Mouse (Mus musculus) kidney, embryonic 16.5 days (tissue): ENCODE results near the gene Cars2. TPM values are rescaled to one million over a fixed set of nuclear protein-coding genes. Genes with fewer than 3 reads are reported as not detected.

Source experiments
- ATAC-seq: fragments of 200-750 bp; cut with Nextera tagmentation; 2 replicates; pipeline ENCODE4 v1.8.0; 2017; ENCODE audit warnings: moderate TSS enrichment; ENCODE audit not compliant: low FRiP score, low TSS enrichment
- H3K27ac ChIP-seq: fragments of 300-500 bp; sonication (generic); 2 replicates; pipeline ENCODE4 v1.5.1; 2014; ENCODE audit warnings: low read length
- H3K27me3 ChIP-seq: fragments of 300-500 bp; sonication (generic); 2 replicates; pipeline ENCODE4 v1.6.1; 2014; ENCODE audit warnings: low read length, control low read depth, mixed read lengths; ENCODE audit not compliant: insufficient read depth
- H3K36me3 ChIP-seq: fragments of 300-500 bp; sonication (generic); 2 replicates; pipeline ENCODE4 v1.6.1; 2014; ENCODE audit warnings: low read length, control low read depth, mixed read lengths; ENCODE audit not compliant: insufficient read depth
- H3K4me1 ChIP-seq: fragments of 300-500 bp; sonication (generic); 2 replicates; pipeline ENCODE4 v1.6.1; 2014; ENCODE audit warnings: low read length, control low read depth, mixed read lengths; ENCODE audit not compliant: insufficient read depth
- H3K4me2 ChIP-seq: fragments of 300-500 bp; sonication (generic); replicated peaks from 2 replicates; pipeline ENCODE4 v1.6.1; 2014; ENCODE audit warnings: low read depth, low read length
- H3K4me3 ChIP-seq: fragments of 300-500 bp; sonication (generic); 2 replicates; pipeline ENCODE4 v1.5.1; 2014; ENCODE audit warnings: mild to moderate bottlenecking, low read length
- H3K9ac ChIP-seq: fragments of 300-500 bp; sonication (generic); replicated peaks from 2 replicates; pipeline ENCODE4 v1.6.1; 2014; ENCODE audit warnings: low read length
- H3K9me3 ChIP-seq: fragments of 300-500 bp; sonication (generic); 2 replicates; pipeline ENCODE4 v1.6.1; 2016; ENCODE audit warnings: low read length, control low read depth
- WGBS: fragments of 180-500 bp; shearing (Covaris S2); extraction: QIAGEN DNeasy Blood & Tissue Kit; methylation state at CpG from one replicate; pipeline ENCODE4 v1.1.7; 2014; 5-methylcytosine and 5-hydroxymethylcytosine counted together
- polyA plus RNA-seq: library from polyadenylated mRNA; unstranded; fragments of >200 nt; fragmentation: Nextera tagmentation; extraction: Ambion mirVana; gene quantifications from 2 replicates; pipeline ENCODE4 v1.2.1, GENCODE M21; 2015

The Cars2 gene
- polyA plus RNA-seq, 1 experiment from 2014 or later, result 27.0 TPM

DNA sequence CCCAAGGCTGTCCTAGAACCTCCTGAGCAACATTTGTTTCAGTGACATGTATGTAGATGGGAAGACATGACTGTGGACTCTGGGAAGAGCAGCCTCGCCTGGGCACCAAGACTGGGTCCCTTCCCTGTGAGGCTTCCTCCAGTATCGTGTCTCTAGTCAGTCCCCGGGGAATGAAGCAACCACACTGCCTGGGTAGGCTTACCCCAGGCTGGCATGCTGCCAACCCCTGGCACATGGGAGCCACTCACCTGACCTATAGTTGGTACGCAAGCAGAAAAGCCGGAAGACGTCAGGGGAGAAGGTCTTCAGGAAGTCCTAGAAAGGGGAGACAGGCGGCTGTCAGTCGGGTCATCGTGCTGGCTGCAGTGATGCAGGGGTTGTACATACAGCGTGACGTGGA, 31.9 kb downstream of the Cars2 start:
- Histone ChIP-seq H3K4me3 (no peak overlapping the region), H3K9ac (no peak overlapping the region), H3K4me2 (no peak overlapping the region), H3K27ac (no peak overlapping the region), H3K9me3 (no peaks in the 10 kb centered on the region), H3K36me3 (peaks cover 38% of the 10 kb centered on the region), H3K27me3 (no peaks in the 10 kb centered on the region), H3K4me1 (no peaks in the 10 kb centered on the region)
- WGBS, result 90% methylated on average over 11 of the region's 11 CpGs
- no peak for ATAC-seq

- H3K36me3 ChIP-seq, result peaks cover 44% of the 10 kb centered on the region
- 81% methylated on average over 6 of the region's 6 CpGs for WGBS
These were observed 32.6 kb downstream of the Cars2 start for GRCm38 (mm10) chr8:11518056-11518396.

GRCm38 (mm10) chr8:11517366-11518055, 33.1 kb downstream of the Cars2 start:
- 83% methylated on average over 16 of the region's 16 CpGs for WGBS
- Histone ChIP-seq H3K9me3 (no peaks in the 10 kb centered on the region), H3K4me3 (no peak overlapping the region), H3K36me3 (peaks cover 49% of the 10 kb centered on the region), H3K4me2 (no peak overlapping the region), H3K27me3 (no peaks in the 10 kb centered on the region), H3K9ac (no peak overlapping the region), H3K27ac (no peak overlapping the region), H3K4me1 (no peaks in the 10 kb centered on the region)
- ATAC-seq, result no peak

More at GRCm38 (mm10) chr8:11518056-11518396, 32.6 kb downstream of the Cars2 start:
- Histone ChIP-seq H3K27ac (no peak overlapping the region), H3K4me3 (no peak overlapping the region), H3K9ac (no peak overlapping the region), H3K9me3 (no peaks in the 10 kb centered on the region), H3K27me3 (no peaks in the 10 kb centered on the region), H3K4me2 (no peak overlapping the region), H3K4me1 (no peaks in the 10 kb centered on the region)
- no peak for ATAC-seq

DNA sequence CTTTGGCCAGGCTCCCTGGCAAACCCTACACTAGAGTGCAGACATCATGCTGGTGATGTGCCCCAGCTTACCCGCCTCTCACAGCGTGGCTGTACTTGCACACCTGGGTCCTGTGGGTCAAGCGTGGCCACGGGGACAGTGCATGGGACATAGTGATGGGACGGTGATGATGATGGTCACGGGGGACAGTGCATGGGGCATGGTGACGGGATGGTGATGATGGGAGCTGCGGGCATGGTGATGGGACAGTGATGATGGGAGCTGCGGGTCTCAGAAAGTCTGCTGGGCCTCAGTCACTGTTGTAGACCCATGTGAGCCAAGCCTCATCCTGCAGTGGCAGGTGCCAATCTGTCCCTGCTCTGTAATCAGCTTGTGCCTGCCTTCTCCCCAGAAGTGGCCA, 34.3 kb downstream of the Cars2 start:
- ATAC-seq, result no peak
- H3K4me3 ChIP-seq, result no peak overlapping the region
- no peak overlapping the region for H3K27ac ChIP-seq
- peaks cover 55% of the 10 kb centered on the region for H3K36me3 ChIP-seq
- H3K27me3 ChIP-seq, result no peaks in the 10 kb centered on the region
- 92% methylated on average over 9 of the region's 9 CpGs for WGBS
- no peaks in the 10 kb centered on the region for H3K4me1 ChIP-seq
- no peak overlapping the region for H3K9ac ChIP-seq
- H3K9me3 ChIP-seq, result no peaks in the 10 kb centered on the region
- H3K4me2 ChIP-seq, result no peak overlapping the region

DNA sequence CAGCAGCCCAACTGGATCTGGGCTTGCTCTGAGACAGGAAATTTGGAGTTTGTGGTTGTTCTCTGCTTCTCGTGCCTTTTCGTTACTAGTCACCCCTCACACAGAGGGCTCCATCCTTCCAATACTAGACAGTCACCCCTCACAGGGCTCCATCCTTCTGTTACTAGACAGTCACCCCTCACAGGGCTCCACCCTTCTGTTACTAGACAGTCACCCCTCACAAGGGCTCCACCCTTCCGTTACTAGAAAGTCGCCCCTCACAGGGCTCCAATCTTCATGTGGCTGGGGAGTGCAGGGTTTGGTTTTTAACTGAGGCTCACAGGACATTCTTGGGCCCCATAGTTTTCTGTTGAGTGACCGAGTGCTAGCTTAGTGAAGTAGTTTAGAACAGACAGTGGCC, 37.3 kb downstream of the Cars2 start:
- H3K36me3 ChIP-seq, result peaks cover 79% of the 10 kb centered on the region
- no peak overlapping the region for H3K27ac ChIP-seq
- whole genome bisulfite sequencing, result 90% methylated on average over 5 of the region's 5 CpGs
- H3K27me3 ChIP-seq, result no peaks in the 10 kb centered on the region
- H3K9me3 ChIP-seq, result no peaks in the 10 kb centered on the region
- no peak overlapping the region for H3K4me3 ChIP-seq
- no peak overlapping the region for H3K9ac ChIP-seq
- H3K4me1 ChIP-seq, result no peaks in the 10 kb centered on the region
- H3K4me2 ChIP-seq, result no peak overlapping the region
- no peak for ATAC-seq

DNA sequence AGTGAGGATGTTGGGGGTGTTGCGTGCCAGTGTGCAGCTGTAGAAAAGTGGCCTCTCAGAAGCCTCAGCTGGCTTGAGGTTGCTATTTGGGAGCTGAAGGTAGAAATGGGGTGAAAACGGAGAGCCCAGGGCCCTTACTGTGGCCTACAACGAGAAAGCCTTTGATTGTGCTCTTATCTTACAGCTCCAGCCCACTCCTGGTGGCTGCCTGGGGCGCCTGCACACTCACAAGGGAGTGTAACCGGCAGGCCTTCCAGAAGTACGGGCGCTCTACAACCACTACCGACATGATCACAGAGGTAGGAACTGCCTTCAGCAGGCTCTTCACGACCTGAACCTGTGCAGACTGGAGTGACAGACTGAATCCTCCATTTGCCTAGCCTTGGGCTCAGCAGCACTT, 37.9 kb downstream of the Cars2 start:
- Histone ChIP-seq H3K4me2 (no peak overlapping the region), H3K4me3 (no peak overlapping the region), H3K9me3 (no peaks in the 10 kb centered on the region), H3K36me3 (peaks cover 79% of the 10 kb centered on the region), H3K9ac (no peak overlapping the region), H3K27me3 (no peaks in the 10 kb centered on the region), H3K27ac (no peak overlapping the region), H3K4me1 (no peaks in the 10 kb centered on the region)
- ATAC-seq, result no peak
- 90% methylated on average over 9 of the region's 9 CpGs for WGBS

GRCm38 (mm10) chr8:11510971-11511370, 39.6 kb downstream of the Cars2 start:
- no peaks in the 10 kb centered on the region for H3K4me1 ChIP-seq
- no peak overlapping the region for H3K4me2 ChIP-seq
- WGBS, result 90% methylated on average over 5 of the region's 5 CpGs
- no peak overlapping the region for H3K4me3 ChIP-seq
- H3K36me3 ChIP-seq, result peaks cover 80% of the 10 kb centered on the region
- no peaks in the 10 kb centered on the region for H3K9me3 ChIP-seq
- no peak overlapping the region for H3K9ac ChIP-seq
- no peak overlapping the region for H3K27ac ChIP-seq
- no peak for ATAC-seq
- H3K27me3 ChIP-seq, result no peaks in the 10 kb centered on the region

DNA sequence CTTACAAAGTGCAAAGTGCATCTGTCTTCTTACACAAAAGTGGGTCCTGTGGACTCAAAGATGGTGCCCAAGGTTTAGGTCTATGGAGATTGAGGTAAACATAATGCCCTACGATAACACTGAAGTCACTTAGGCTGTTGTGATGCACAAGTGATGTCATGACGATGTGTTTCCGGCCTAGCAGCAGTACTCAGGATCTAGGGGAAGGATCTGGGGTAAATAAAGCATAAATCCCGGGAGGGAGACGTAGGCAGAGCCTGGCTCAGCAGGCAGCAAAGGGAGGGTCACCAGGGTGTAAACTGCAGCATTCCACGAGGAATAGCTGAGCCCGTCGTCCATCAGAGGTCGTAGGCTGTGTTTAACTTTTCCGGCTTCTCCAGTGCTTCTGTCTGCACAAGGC, 41.7 kb downstream of the Cars2 start:
- Histone ChIP-seq H3K9ac (no peak overlapping the region), H3K36me3 (peaks cover 77% of the 10 kb centered on the region), H3K27me3 (no peaks in the 10 kb centered on the region), H3K4me2 (no peak overlapping the region), H3K4me3 (no peak overlapping the region), H3K4me1 (no peaks in the 10 kb centered on the region), H3K27ac (no peak overlapping the region), H3K9me3 (no peaks in the 10 kb centered on the region)
- ATAC-seq, result no peak
- 76% methylated on average over 10 of the region's 10 CpGs for WGBS

DNA sequence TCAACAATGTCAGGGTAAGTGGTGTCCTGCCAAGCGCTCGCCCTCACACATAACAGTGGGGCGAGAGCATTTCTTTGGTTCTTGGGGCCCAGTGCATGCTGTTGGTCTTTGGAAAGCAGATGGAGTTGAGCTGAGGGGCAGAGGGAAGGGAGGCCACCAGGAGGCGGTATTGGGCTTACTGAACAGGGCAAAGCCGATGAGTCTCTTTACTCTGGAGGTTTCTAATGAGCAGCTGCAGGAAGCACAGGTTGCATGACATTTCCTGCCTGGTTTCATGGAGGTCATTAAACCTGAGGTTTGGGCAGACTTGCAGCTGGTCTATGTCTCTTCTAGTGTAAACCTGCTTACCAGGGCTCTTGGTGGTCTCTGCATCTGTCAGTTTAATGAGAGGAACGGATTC, 43.8 kb downstream of the Cars2 start:
- no peaks in the 10 kb centered on the region for H3K4me1 ChIP-seq
- H3K27ac ChIP-seq, result no peak overlapping the region
- no peaks in the 10 kb centered on the region for H3K27me3 ChIP-seq
- H3K4me2 ChIP-seq, result no peak overlapping the region
- H3K9ac ChIP-seq, result no peak overlapping the region
- H3K4me3 ChIP-seq, result no peak overlapping the region
- ATAC-seq, result peak; percentile 44; the same call in 1 of the 2 replicates
- H3K9me3 ChIP-seq, result no peaks in the 10 kb centered on the region
- WGBS, result 67% methylated on average over 6 of the region's 6 CpGs
- H3K36me3 ChIP-seq, result peaks cover 65% of the 10 kb centered on the region

- no peak for ATAC-seq
- Histone ChIP-seq H3K27me3 (no peaks in the 10 kb centered on the region), H3K36me3 (peaks cover 59% of the 10 kb centered on the region), H3K9me3 (no peaks in the 10 kb centered on the region), H3K9ac (no peak overlapping the region), H3K4me3 (no peak overlapping the region), H3K27ac (no peak overlapping the region), H3K4me1 (no peaks in the 10 kb centered on the region), H3K4me2 (no peak overlapping the region)
- 84% methylated on average over 14 of the region's 14 CpGs for WGBS
These were observed 44.5 kb downstream of the Cars2 start for GRCm38 (mm10) chr8:11506074-11506473.
